Mouse (Mus musculus) bone marrow, adult 2 months (tissue): ENCODE results near the gene AI467606. TPM values are rescaled to one million over a fixed set of nuclear protein-coding genes. Genes with fewer than 3 reads are reported as not detected.
A peak's percentile ranks its signal among the peaks of the same experiment; 100 is the strongest.

ENCODE experiments used
- H3K27ac ChIP-seq: fragments of 200-500 bp; 2 replicates; pipeline ENCODE4 v1.5.1; 2012; ENCODE audit warnings: low read depth, mild to moderate bottlenecking, control low read depth, inconsistent platforms, low read length; ENCODE audit not compliant: control insufficient read depth, poor library complexity, insufficient read depth
- H3K4me1 ChIP-seq: fragments of 200-500 bp; 2 replicates; pipeline ENCODE4 v1.6.1; 2011; ENCODE audit warnings: low read length; ENCODE audit not compliant: control insufficient read depth, insufficient read depth
- H3K4me3 ChIP-seq: fragments of 200-500 bp; replicated peaks from 2 replicates; pipeline ENCODE3; 2011; ENCODE audit warnings: mild to moderate bottlenecking, low read depth, low read length, control low read depth; ENCODE audit not compliant: control insufficient read depth
- CTCF ChIP-seq: fragments of 200-500 bp; IDR thresholded peaks from 2 replicates; pipeline ENCODE4 v1.5.1; 2011; ENCODE audit warnings: low read length, control low read depth; ENCODE audit not compliant: control insufficient read depth, insufficient read depth
- POLR2A ChIP-seq: fragments of 200-500 bp; IDR thresholded peaks from 2 replicates; pipeline ENCODE4 v1.6.1; 2011; ENCODE audit warnings: low read depth, mild to moderate bottlenecking, control low read depth, low read length, borderline replicate concordance; ENCODE audit not compliant: control insufficient read depth
- WGBS: fragments of 180-500 bp; shearing (Covaris S2); methylation state at CpG from one replicate; pipeline ENCODE4 v1.1.7; 2018; 5-methylcytosine and 5-hydroxymethylcytosine counted together
- polyA plus RNA-seq: library from polyadenylated mRNA; stranded (reverse); fragments of >200 nt; gene quantifications from 2 replicates; pipeline ENCODE4 v1.2.4, GENCODE M21; 2011; ENCODE audit warnings: low replicate concordance; ENCODE audit not compliant: missing spikeins, insufficient read depth, insufficient read length

The AI467606 gene
- polyA plus RNA-seq, 1 experiment, result 36.8 TPM

DNA sequence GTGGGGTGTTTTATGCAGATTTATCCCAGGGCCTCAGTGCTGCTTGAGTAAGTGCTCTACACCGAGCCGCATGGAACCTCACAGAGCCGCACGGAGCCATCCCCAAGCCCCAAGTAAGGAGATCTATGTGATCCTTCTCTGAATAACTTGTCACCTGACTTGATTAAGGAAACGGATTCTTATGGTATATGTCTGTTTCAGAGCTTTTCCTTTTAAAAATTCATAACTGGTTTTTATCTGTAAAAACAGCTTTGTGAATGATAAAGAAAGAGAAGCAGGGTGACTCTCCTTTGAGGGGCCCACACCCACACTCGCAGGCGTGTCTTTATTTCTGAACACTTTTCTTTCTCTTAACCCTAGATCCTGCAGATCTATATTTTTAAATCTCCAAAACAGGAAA, 47.9 kb downstream of the AI467606 start:
- WGBS, result 65% methylated on average over 7 of the region's 7 CpGs
- Histone ChIP-seq H3K27ac (no peak overlapping the region), H3K4me1 (peaks cover 10% of the 10 kb centered on the region; the same call in 1 of the 2 replicates), H3K4me3 (no peak overlapping the region)
- no peak for TF ChIP-seq CTCF
- no peak for TF ChIP-seq POLR2A

DNA sequence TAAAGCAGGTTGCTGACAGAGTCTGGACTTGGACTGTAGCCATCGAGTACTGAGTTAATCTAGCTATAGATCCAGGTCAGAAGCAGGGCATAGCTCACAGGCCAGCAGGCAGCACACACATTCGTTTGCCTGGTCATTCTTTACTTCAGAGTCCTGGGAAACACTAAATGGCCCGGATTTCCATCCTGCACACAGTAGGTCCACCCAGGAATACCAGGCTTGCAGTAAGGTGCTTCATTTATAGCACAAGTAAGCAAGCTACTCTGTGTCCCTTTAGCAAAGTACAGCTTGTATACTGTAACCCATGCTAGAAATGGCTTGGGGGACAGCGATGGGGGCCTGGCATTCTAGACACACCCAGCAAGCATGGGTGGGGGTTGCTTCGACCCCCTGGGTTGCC, 48.4 kb downstream of the AI467606 start:
- peaks cover 7% of the 10 kb centered on the region; the same call in 1 of the 2 replicates for H3K4me1 ChIP-seq
- TF ChIP-seq CTCF, result no peak
- TF ChIP-seq POLR2A, result no peak
- 60% methylated on average over 5 of the region's 5 CpGs for WGBS

DNA sequence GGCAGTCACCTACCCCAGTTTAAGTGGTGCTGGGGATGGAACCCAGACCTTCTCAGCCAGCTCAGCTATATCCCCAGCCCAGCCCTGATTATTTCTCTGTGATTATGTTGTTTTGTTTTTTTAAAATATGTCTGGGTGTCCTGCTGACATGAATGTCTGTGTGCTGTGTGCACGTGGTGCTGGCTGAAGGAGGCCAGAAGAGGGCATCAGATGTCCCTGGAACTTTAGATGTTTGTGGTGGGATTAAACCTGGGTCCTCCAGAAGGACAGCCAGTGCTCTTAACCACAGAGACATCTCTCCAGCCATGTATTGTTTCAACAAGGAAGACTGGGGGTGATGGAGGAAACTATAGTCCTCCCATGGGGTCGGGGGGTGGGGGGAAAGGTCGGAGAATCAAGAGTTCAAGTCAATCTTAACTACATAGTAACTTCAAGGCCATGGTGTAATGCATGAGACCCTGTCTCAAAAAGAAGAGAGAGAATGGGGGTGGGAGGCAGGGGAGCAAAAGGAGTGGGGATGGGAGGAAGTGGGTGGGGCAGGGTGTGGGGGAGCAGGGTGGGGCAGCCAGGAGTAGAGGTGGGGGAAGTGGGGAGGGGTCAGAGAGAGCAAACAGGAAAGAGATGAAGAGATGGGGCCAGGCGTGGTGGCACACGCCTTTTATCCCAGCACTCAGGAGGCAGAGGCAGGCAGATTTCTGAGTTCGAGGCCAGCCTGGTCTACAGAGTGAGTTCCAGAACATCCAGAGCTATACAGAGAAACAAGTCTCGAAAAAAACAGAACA, 49.7 kb downstream of the AI467606 start:
- 44% methylated on average over 7 of the region's 7 CpGs for WGBS
- H3K4me3 ChIP-seq, result no peak overlapping the region
- TF ChIP-seq POLR2A (no peak), CTCF (peak; percentile 43; the same call in 1 of the 2 replicates)
- peaks cover 3% of the 10 kb centered on the region; the same call in 1 of the 2 replicates for H3K4me1 ChIP-seq
- H3K27ac ChIP-seq, result no peak overlapping the region

More for the DNA sequence above, 48.4 kb downstream of the AI467606 start:
- H3K4me3 ChIP-seq, result no peak overlapping the region
- peak overlapping the region; percentile 3; the same call in 1 of the 2 replicates for H3K27ac ChIP-seq

DNA sequence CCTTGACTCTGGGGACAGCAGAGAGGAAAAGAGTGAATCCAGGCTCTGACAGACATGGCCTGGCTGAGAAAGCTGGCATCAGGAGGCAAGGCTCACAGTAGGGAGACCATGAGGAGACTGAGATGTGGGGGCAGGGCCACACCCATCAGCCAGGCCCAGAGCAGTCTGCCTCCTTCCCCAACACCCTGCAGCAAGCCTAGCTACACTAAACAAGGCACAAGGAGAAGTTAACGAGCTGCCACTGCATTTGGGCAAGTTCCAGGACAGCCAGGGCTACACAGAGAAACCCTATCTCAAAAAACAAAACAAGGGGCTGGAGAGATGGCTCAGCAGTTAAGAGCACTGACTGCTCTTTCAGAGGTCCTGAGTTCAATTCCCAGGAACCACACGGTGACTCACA, 51.1 kb downstream of the AI467606 start:
- no peak overlapping the region for H3K4me3 ChIP-seq
- peaks cover 3% of the 10 kb centered on the region; the same call in 1 of the 2 replicates for H3K4me1 ChIP-seq
- 43% methylated on average over 2 of the region's 2 CpGs for WGBS
- no peak overlapping the region for H3K27ac ChIP-seq
- TF ChIP-seq CTCF, result no peak
- TF ChIP-seq POLR2A, result no peak

DNA sequence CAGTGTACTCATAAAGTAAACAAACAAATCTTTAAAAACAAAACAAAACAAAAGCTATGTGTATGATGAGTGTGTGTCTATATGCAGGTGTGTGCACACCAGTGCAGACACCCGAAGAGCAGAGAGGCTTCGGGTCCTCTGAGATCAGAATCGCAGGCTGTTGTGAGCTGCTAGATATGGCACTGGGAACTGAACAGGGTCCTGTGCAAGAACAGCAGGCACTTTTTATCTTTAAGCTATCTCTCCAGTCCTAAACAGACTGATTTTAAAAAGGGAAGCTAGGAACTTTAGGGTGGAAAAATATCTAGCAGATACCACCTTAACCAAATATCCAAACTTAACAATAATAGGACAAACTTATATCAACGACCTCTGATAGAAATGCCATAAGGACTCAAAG, 51.5 kb downstream of the AI467606 start:
- WGBS, result 68% methylated on average over 4 of the region's 4 CpGs
- no peak overlapping the region for H3K27ac ChIP-seq
- H3K4me1 ChIP-seq, result peaks cover 3% of the 10 kb centered on the region; the same call in 1 of the 2 replicates
- H3K4me3 ChIP-seq, result no peak overlapping the region
- TF ChIP-seq POLR2A, result no peak
- no peak for TF ChIP-seq CTCF

Other genes starting within 250 kb of the AI467606 start
- not detected in 2 replicates for gene Doc2a, start 243.9 kb upstream of the AI467606 start, polyA plus RNA-seq
- 77.2 and 107 TPM in 2 replicates for gene Hirip3, start 229.4 kb upstream of the AI467606 start, polyA plus RNA-seq
- gene Ino80e, start 229.0 kb upstream of the AI467606 start, polyA plus RNA-seq, result 38.1 and 59.7 TPM in 2 replicates
- gene Taok2, start 206.7 kb upstream of the AI467606 start, polyA plus RNA-seq, result 113 and 149 TPM in 2 replicates
- gene Tmem219, start 168.4 kb upstream of the AI467606 start, polyA plus RNA-seq, result 39.9 and 76.2 TPM in 2 replicates
- 4.0 and 17.3 TPM in 2 replicates for gene Kctd13, start 162.5 kb upstream of the AI467606 start, polyA plus RNA-seq
- gene Asphd1, start 141.8 kb upstream of the AI467606 start, polyA plus RNA-seq, result not detected in 2 replicates
- 0.83 and 3.5 TPM in 2 replicates for gene Sez6l2, start 140.8 kb upstream of the AI467606 start, polyA plus RNA-seq
- gene Cdipt, start 115.4 kb upstream of the AI467606 start, polyA plus RNA-seq, result 51.4 and 89.1 TPM in 2 replicates
- 2.3 and 2.4 TPM in 2 replicates for gene Cdiptos, start 115.3 kb upstream of the AI467606 start, polyA plus RNA-seq
- 6.3 and 15.1 TPM in 2 replicates for gene Mvp, start 76.7 kb upstream of the AI467606 start, polyA plus RNA-seq
- gene Pagr1b, start 74.9 kb upstream of the AI467606 start, polyA plus RNA-seq, result not detected in 2 replicates
- 20.4 TPM in 1 of 2 replicates, not detected in the other for gene Pagr1a, start 74.0 kb upstream of the AI467606 start, polyA plus RNA-seq
- gene Gm42742, start 70.3 kb upstream of the AI467606 start, polyA plus RNA-seq, result 11.2 and 52.5 TPM in 2 replicates
- 5.3 TPM in 1 of 2 replicates, not detected in the other for gene Prrt2, start 70.1 kb upstream of the AI467606 start, polyA plus RNA-seq
- 153 and 314 TPM in 2 replicates for gene Maz, start 64.3 kb upstream of the AI467606 start, polyA plus RNA-seq
- gene Kif22, start 48.9 kb upstream of the AI467606 start, polyA plus RNA-seq, result 114 and 164 TPM in 2 replicates
- gene Zg16, start 4.0 kb upstream of the AI467606 start, polyA plus RNA-seq, result 3.1 TPM in 1 of 2 replicates, not detected in the other
- 1.4 and 10.6 TPM in 2 replicates for gene Qprt, start 30.9 kb downstream of the AI467606 start, polyA plus RNA-seq
- gene Spn, start 46.5 kb downstream of the AI467606 start, polyA plus RNA-seq, result 29.7 and 49.2 TPM in 2 replicates
- 46.6 and 64.1 TPM in 2 replicates for gene Cd2bp2, start 104.7 kb downstream of the AI467606 start, polyA plus RNA-seq
- gene Tbc1d10b, start 117.1 kb downstream of the AI467606 start, polyA plus RNA-seq, result 53.6 and 84.9 TPM in 2 replicates
- gene Mylpf, start 117.5 kb downstream of the AI467606 start, polyA plus RNA-seq, result 32.2 and 126 TPM in 2 replicates
- 2.6 and 6.6 TPM in 2 replicates for gene Zfp553, start 141.7 kb downstream of the AI467606 start, polyA plus RNA-seq
- gene Sept1, start 141.8 kb downstream of the AI467606 start, polyA plus RNA-seq, result 76.8 and 153 TPM in 2 replicates
- gene Zfp771, start 152.9 kb downstream of the AI467606 start, polyA plus RNA-seq, result 10.6 and 13.1 TPM in 2 replicates
- gene Dctpp1, start 169.3 kb downstream of the AI467606 start, polyA plus RNA-seq, result 23.2 and 50.6 TPM in 2 replicates
- 28.4 and 64.7 TPM in 2 replicates for gene Sephs2, start 182.7 kb downstream of the AI467606 start, polyA plus RNA-seq
- gene Itgal, start 204.9 kb downstream of the AI467606 start, polyA plus RNA-seq, result 11.9 and 51.9 TPM in 2 replicates